Mouse (Mus musculus) bone marrow, adult 2 months (tissue): ENCODE measurements around the gene Bard1.

Source experiments
- CTCF ChIP-seq: fragments of 200-500 bp; IDR thresholded peaks from 2 replicates; pipeline ENCODE4 v1.5.1; 2011; ENCODE audit warnings: low read length, control low read depth; ENCODE audit not compliant: control insufficient read depth, insufficient read depth
- POLR2A ChIP-seq: fragments of 200-500 bp; IDR thresholded peaks from 2 replicates; pipeline ENCODE4 v1.6.1; 2011; ENCODE audit warnings: low read depth, mild to moderate bottlenecking, control low read depth, low read length, borderline replicate concordance; ENCODE audit not compliant: control insufficient read depth

- no peak for TF ChIP-seq CTCF
- no peak for TF ChIP-seq POLR2A
Observed at GRCm38 (mm10) chr1:71056143-71056542, 46.8 kb downstream of the Bard1 start.
